Mouse (Mus musculus) T-cell, adult 2 months (primary cell): ENCODE measurements around the gene Trmo.

Source experiments
- DNase-seq: peaks from one replicate; pipeline ENCODE4 v3.0.0; 2022; ENCODE audit warnings: low spot score

Gene Trmo

GRCm38 (mm10) chr4:46370406-46370805 lies 18.8 kb downstream of the Trmo start:
- no peak for DNase-seq

- no peak for DNase-seq
These were observed 20.2 kb downstream of the Trmo start for GRCm38 (mm10) chr4:46369070-46369469.

- DNase-seq, result no peak
These were observed 21.7 kb downstream of the Trmo start for GRCm38 (mm10) chr4:46367487-46367959.

- no peak for DNase-seq
These were observed 24.9 kb downstream of the Trmo start for GRCm38 (mm10) chr4:46364360-46364759.

- no peak for DNase-seq
These were observed 28.0 kb downstream of the Trmo start for GRCm38 (mm10) chr4:46361258-46361657.

GRCm38 (mm10) chr4:46359539-46360253 lies 29.5 kb downstream of the Trmo start:
- no peak for DNase-seq

- DNase-seq, result peak; percentile 28
These were observed 32.7 kb downstream of the Trmo start for GRCm38 (mm10) chr4:46356351-46357133.

GRCm38 (mm10) chr4:46353045-46353444 lies 36.2 kb downstream of the Trmo start:
- DNase-seq, result no peak

- no peak for DNase-seq
These were observed 39.7 kb downstream of the Trmo start for GRCm38 (mm10) chr4:46349530-46349929.

GRCm38 (mm10) chr4:46348897-46349296 lies 40.3 kb downstream of the Trmo start:
- no peak for DNase-seq

- no peak for DNase-seq
These were observed 41.4 kb downstream of the Trmo start for GRCm38 (mm10) chr4:46347580-46348515.

- DNase-seq, result no peak
These were observed 42.1 kb downstream of the Trmo start for GRCm38 (mm10) chr4:46347141-46347540.

- no peak for DNase-seq
These were observed 43.0 kb downstream of the Trmo start for GRCm38 (mm10) chr4:46346221-46346620.

GRCm38 (mm10) chr4:46345773-46346100 lies 43.5 kb downstream of the Trmo start:
- DNase-seq, result no peak

GRCm38 (mm10) chr4:46345056-46345772 lies 44.0 kb downstream of the Trmo start:
- DNase-seq, result no peak

GRCm38 (mm10) chr4:46344288-46344687 lies 44.9 kb downstream of the Trmo start:
- peak; percentile 25 for DNase-seq

GRCm38 (mm10) chr4:46343596-46344260 lies 45.5 kb downstream of the Trmo start, which contains the start of gene Foxe1:
Foxe1 (plus strand) TSS chr4:46343609.
- DNase-seq, result no peak

GRCm38 (mm10) chr4:46342711-46343286 lies 46.4 kb downstream of the Trmo start:
- DNase-seq, result no peak

- no peak for DNase-seq
These were observed 47.2 kb downstream of the Trmo start for GRCm38 (mm10) chr4:46341831-46342680.

- no peak for DNase-seq
These were observed 49.7 kb downstream of the Trmo start for GRCm38 (mm10) chr4:46339584-46339983.
